ENCODE assay signal across 18 mouse cellular contexts in genomic region chr1:185291336-185291735, GRCm38 (mm10).
DNase-seq lines count a peak whose midpoint lies in the region; ATAC-seq lines count a peak whose summit lies in the region.
"Had no signal": no experiment of that assay in that cellular context is flagged by ENCODE, and none has a peak within 500 bp of the region (broad histone marks: within the 10 kb centered on the region; RNA-seq: fewer than 3 reads in every experiment).

No protein-coding gene starts in this region.

- no peak for DNase-seq in cerebellum, adult 9-10 months
- DNase-seq in testis, postnatal 10 days (ENCODE audit: low spot score), result peak; percentile 26
- no peak for DNase-seq in testis, postnatal 14 days (ENCODE audit: low spot score)
- no peak for DNase-seq in lung, postnatal 4 days
- DNase-seq: adrenal gland, adult 2 months; adrenal gland, postnatal 10 days; adrenal gland, postnatal 25 days; B cell, adult 2 months; cerebellum, adult 11-12 months; cerebellum, adult 2 months; cerebellum, adult 9-11 months; cerebellum, postnatal 14 days; cerebellum, postnatal 36 days; embryo, embryonic 11 days had no signal

- ATAC-seq in cerebellum, adult (ENCODE audit: insufficient number of reproducible peaks, low FRiP score, low TSS enrichment), result 0 out of 2 replicates have a peak, but pooled peaks have one; percentile 12
- ATAC-seq: CD4-positive, CD25-positive, alpha-beta regulatory T cell, adult 4 months; forebrain, embryonic 14.5 days; forebrain, embryonic 16.5 days had no signal
